Mouse (Mus musculus): ENCODE results near the gene Vav3.

GRCm38 (mm10) chr3:109488750-109489171 is 148.3 kb downstream of the Vav3 start:
- TF ChIP-seq CTCF (IDR thresholded peaks at IDR 0.05; ENCODE audit: low read depth) (no peak), EP300 (IDR thresholded peaks at IDR 0.05; ENCODE audit: low read depth) (no peak)
